Mouse (Mus musculus) kidney, postnatal 0 days (tissue): ENCODE data around the gene AI661453. TPM values are rescaled to one million over a fixed set of nuclear protein-coding genes. Genes with fewer than 3 reads are reported as not detected.

Source experiments
- ATAC-seq: fragments of 200-750 bp; cut with Nextera tagmentation; replicated peaks from 2 replicates; pipeline ENCODE4 v1.8.0; 2017; ENCODE audit warnings: low read depth, moderate number of reproducible peaks, moderate TSS enrichment, moderate library complexity; ENCODE audit not compliant: low FRiP score
- DNase-seq: peaks from one replicate; pipeline ENCODE4 v3.0.0-alpha.2; 2016; ENCODE audit warnings: low spot score
- H3K27ac ChIP-seq: fragments of 300-500 bp; sonication (generic); 2 replicates; pipeline ENCODE4 v1.5.1; 2014; ENCODE audit warnings: mild to moderate bottlenecking
- H3K27me3 ChIP-seq: fragments of 300-500 bp; sonication (generic); 2 replicates; pipeline ENCODE4 v1.6.1; 2014; ENCODE audit warnings: low read length, mixed read lengths; ENCODE audit not compliant: insufficient read depth
- H3K36me3 ChIP-seq: fragments of 300-500 bp; sonication (generic); 2 replicates; pipeline ENCODE4 v1.6.1; 2014; ENCODE audit warnings: low read length, mixed read lengths; ENCODE audit not compliant: insufficient read depth
- H3K4me1 ChIP-seq: fragments of 300-500 bp; sonication (generic); replicated peaks from 2 replicates; pipeline ENCODE4 v1.6.1; 2014; ENCODE audit warnings: antibody characterized with exemption, low read length, mixed read lengths; ENCODE audit not compliant: insufficient read depth
- H3K4me2 ChIP-seq: fragments of 300-500 bp; sonication (generic); 2 replicates; pipeline ENCODE4 v1.6.1; 2014; ENCODE audit warnings: mild to moderate bottlenecking, low read length, moderate library complexity, mixed read lengths
- H3K4me3 ChIP-seq: fragments of 300-500 bp; sonication (generic); replicated peaks from 2 replicates; pipeline ENCODE4 v1.5.1; 2014; ENCODE audit warnings: low read depth, low read length
- H3K9ac ChIP-seq: fragments of 300-500 bp; sonication (generic); 2 replicates; pipeline ENCODE4 v1.6.1; 2014; ENCODE audit warnings: low read depth, low read length
- H3K9me3 ChIP-seq: fragments of 300-500 bp; sonication (generic); replicated peaks from 2 replicates; pipeline ENCODE4 v1.6.1; 2016; ENCODE audit warnings: low read length, inconsistent platforms, mixed read lengths
- CTCF ChIP-seq: IDR thresholded peaks from 2 replicates; pipeline ENCODE4 v1.5.1; 2016; ENCODE audit warnings: antibody characterized with exemption, low read depth, mild to moderate bottlenecking, moderate library complexity
- WGBS: fragments of 180-500 bp; shearing (Covaris S2); extraction: QIAGEN DNeasy Blood & Tissue Kit; methylation state at CpG from one replicate; pipeline ENCODE4 v1.1.7; 2014; 5-methylcytosine and 5-hydroxymethylcytosine counted together
- polyA plus RNA-seq: library from polyadenylated mRNA; unstranded; fragments of >200 nt; fragmentation: Nextera tagmentation; extraction: Ambion mirVana; gene quantifications from 2 replicates; pipeline ENCODE4 v1.2.1, GENCODE M21; 2015

Gene AI661453
- polyA plus RNA-seq, 1 experiment from 2014 or later, result 2.4 TPM

DNA sequence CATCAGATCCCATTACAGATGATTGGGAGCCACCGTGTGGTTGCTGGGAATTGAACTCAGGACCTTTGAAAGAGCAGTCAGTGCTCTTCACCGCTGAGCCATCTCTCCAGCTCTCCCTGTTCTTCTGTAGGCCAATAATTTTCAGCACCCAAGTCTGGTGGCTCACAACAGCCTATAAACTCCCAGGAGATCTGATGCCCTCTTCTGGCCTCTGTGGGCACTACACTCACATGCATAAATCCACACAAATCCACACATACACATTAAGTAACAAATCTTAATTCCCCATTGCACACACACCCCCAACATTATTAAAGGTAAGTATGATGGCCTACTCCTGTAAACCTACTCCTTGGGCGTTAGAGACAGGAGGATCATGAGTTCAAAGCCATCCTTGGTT is 79.8 kb downstream of the AI661453 start:
- no peaks in the 10 kb centered on the region for H3K9me3 ChIP-seq
- H3K36me3 ChIP-seq, result no peaks in the 10 kb centered on the region
- peak; percentile 40 for TF ChIP-seq CTCF
- H3K27me3 ChIP-seq, result no peaks in the 10 kb centered on the region
- ATAC-seq (no peak), DNase-seq (no peak)
- H3K4me3 ChIP-seq, result no peak overlapping the region
- 96% methylated on average over 3 of the region's 3 CpGs for WGBS
- no peak overlapping the region for H3K9ac ChIP-seq
- no peak overlapping the region for H3K27ac ChIP-seq
- peaks cover 10% of the 10 kb centered on the region; the same call in 1 of the 2 replicates for H3K4me1 ChIP-seq
- H3K4me2 ChIP-seq, result no peak overlapping the region

DNA sequence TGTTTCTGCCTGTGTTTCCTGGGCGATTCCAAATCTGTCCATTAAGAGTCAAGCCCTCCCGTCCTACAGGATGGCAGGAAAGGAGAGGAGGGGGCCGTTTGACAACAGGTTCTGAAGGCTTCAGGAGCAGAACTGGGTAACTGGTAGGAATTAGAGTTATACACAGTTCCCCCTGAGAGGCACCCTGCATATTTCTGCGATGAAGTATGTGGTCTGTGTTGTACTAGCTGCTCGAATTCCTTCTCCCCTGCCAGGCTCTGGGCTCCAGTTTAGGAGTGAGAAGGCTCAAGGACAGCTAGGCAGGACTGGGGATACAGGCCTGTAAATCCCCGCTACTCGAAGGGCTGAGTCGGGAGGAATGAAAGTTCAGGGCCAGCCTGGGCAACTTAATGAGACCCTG is 81.8 kb downstream of the AI661453 start:
- Histone ChIP-seq H3K4me1 (peaks cover 21% of the 10 kb centered on the region), H3K36me3 (no peaks in the 10 kb centered on the region), H3K9me3 (no peaks in the 10 kb centered on the region), H3K4me2 (no peak overlapping the region), H3K27ac (peak overlapping the region; percentile 76), H3K27me3 (no peaks in the 10 kb centered on the region), H3K9ac (no peak overlapping the region), H3K4me3 (no peak overlapping the region)
- TF ChIP-seq CTCF, result no peak
- ATAC-seq, result no peak
- DNase-seq, result peak; percentile 80
- 25% methylated on average over 8 of the region's 8 CpGs for WGBS

Other genes starting within 250 kb of the AI661453 start
- 84.4 and 86.9 TPM in 2 replicates for gene Mrps10, start 67.7 kb upstream of the AI661453 start, polyA plus RNA-seq
- gene Guca1b, start 51.2 kb upstream of the AI661453 start, polyA plus RNA-seq, result 6.0 and 6.3 TPM in 2 replicates
- 3.9 and 4.5 TPM in 2 replicates for gene Guca1a, start 36.0 kb upstream of the AI661453 start, polyA plus RNA-seq
- 0.45 and 0.47 TPM in 2 replicates for gene 1700001C19Rik, start 761 bp downstream of the AI661453 start, polyA plus RNA-seq
- 21.4 and 24.9 TPM in 2 replicates for gene Taf8, start 65.7 kb downstream of the AI661453 start, polyA plus RNA-seq
- gene Ccnd3, start 68.4 kb downstream of the AI661453 start, polyA plus RNA-seq, result 199 and 202 TPM in 2 replicates
- gene Bysl, start 174.9 kb downstream of the AI661453 start, polyA plus RNA-seq, result 14.7 and 15.7 TPM in 2 replicates
- 37.6 and 37.9 TPM in 2 replicates for gene Med20, start 175.0 kb downstream of the AI661453 start, polyA plus RNA-seq
- gene Gm20517, start 175.0 kb downstream of the AI661453 start, polyA plus RNA-seq, result 1.5 and 1.8 TPM in 2 replicates
- gene Usp49, start 194.1 kb downstream of the AI661453 start, polyA plus RNA-seq, result 2.9 and 4.1 TPM in 2 replicates